Mouse (Mus musculus): Measurements from ENCODE around the gene Tmem233.

DNA sequence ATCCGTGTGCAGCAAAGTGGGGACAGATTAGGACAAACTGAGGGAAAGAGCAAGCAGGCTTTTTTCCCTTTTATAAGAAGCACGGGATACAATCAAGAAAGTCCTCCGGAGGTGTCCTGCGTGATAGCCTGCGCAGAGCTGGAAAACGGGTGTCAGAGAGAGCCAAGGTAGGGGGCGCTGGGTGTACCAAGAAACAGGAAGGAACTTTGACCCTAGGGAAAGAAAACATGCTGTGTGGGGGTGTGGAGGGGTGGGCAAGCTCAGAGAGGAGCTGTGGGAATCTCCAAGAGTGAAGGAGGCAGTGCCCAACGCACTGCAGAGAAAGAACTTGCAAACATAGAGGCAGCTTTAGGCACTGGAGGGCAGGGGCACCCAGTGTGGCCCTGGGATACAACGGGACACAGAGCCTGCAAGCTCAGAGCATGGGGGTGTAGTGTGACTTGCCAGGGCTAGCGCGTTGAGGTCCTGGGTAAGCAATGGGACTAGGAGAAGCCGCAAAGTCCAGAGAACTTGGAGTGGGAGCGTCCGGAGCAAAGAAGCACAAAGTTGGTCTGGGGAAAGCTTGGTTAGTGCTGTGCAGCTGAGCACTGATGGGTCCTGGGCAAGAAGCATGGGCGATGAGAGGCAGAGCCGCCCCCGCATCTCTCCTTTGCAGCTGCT, 673 bp downstream of the Tmem233 start:
- TF ChIP-seq CTCF (IDR thresholded peaks at IDR 0.05; ENCODE audit: control insufficient read depth, insufficient read depth, low read length), result no peak
- TF ChIP-seq POLR2A (IDR thresholded peaks at IDR 0.05; ENCODE audit: borderline replicate concordance, control insufficient read depth, low read depth, low read length), result no peak
